Mouse (Mus musculus) layer of hippocampus, adult 2 months (tissue): Measurements from ENCODE around the gene Olfm3. TPM values are rescaled to one million over a fixed set of nuclear protein-coding genes. Genes with fewer than 3 reads are reported as not detected.

ENCODE experiments used
- DNase-seq, 2 experiments: peaks; one replicate each; pipeline ENCODE4 v3.0.0; 2022; ENCODE audit warnings: low spot score in 2 of 2
- H3K27ac ChIP-seq: fragments of 200-600 bp; 2 replicates; pipeline ENCODE4 v1.8.1; 2022
- H3K4me3 ChIP-seq: fragments of 200-600 bp; 2 replicates; pipeline ENCODE4 v1.8.1; 2022; ENCODE audit warnings: mild to moderate bottlenecking
- CTCF ChIP-seq: fragments of 200-600 bp; conservative IDR thresholded peaks from 2 replicates; pipeline ENCODE4 v1.8.1; 2022; ENCODE audit warnings: antibody characterized with exemption, mild to moderate bottlenecking, moderate library complexity
- long read RNA-seq, 2 experiments: library from polyadenylated mRNA; stranded (forward); transcript quantifications; one replicate each; pipeline ENCODE4 v2.0.0; 2021; ENCODE audit warnings: borderline mapping rate in 2 of 2
- total RNA-seq, 2 experiments: library from RNA; stranded (reverse); gene quantifications; 2 replicates each; pipeline ENCODE4 v1.2.3; 2021

The Olfm3 gene
- total RNA-seq = 10 to 100 TPM; 15.8 to 19.0 TPM
- long read RNA-seq, experiment 1, full-length matches to known transcripts = 5 of 8 reads
- long read RNA-seq, experiment 1, partial matches to known transcripts = 0 of 8 reads
- long read RNA-seq, experiment 1, other reads (novel, unspliced or antisense) = 3 of 8 reads
- long read RNA-seq, experiment 2, full-length matches to known transcripts = 9 of 9 reads
- long read RNA-seq, experiment 2, partial matches to known transcripts = 0 of 9 reads
- long read RNA-seq, experiment 2, other reads (novel, unspliced or antisense) = 0 of 9 reads

DNA sequence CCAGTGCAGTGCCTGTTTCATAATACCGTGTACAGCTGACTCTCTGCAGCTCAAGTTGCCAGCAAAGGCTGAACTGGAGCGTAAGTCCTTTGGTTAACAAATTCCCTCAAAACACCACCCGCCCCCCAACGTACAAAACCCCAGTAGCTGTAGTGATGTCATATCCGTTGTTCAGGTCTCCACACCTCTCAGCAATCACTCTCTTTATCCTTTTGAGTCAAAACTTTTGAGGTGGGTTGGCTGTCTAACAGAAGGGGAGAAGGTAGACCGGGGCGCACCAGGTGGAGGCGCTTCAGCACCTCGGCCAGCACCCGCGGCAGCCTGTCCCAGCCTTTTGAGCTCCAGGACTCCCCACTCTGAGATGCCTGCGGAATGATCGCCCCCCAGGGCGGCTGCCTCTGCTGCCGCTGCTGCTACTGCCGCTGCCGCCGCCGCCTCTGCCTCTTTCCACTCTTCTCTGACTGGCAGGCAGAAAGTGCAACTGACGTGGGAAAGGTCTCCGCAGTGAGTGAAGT is at the start of gene Olfm3:
Olfm3 (plus strand) TSS at position 155 of the 515 bp plus-strand sequence.
- TF ChIP-seq CTCF = peak; percentile 32
- Histone ChIP-seq H3K27ac (peak within 1 kb of the TSS; percentile 55), H3K4me3 (peak within 1 kb of the TSS; percentile 60)
- DNase-seq = peak; percentile 22 to 41

DNA sequence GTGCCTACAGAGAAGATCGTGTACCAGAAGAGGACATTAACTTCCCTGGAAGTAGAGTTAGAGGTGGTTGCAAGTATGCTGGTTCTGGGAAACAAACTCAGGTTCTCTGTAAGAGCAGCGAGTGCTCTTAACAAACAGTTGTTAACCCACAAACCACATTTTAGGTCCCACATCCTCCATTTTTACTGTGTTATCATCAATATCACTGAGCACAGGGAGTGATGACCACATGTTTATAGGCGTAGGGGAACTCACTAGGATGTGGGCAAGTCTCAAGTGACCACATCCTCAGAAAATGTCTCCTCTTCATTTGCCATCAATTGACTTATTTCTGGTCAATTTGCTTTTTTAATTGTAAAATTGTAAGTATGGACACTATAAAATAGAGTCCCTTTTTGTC is 14.1 kb upstream of the Olfm3 start:
- no peak for TF ChIP-seq CTCF
- no peak for DNase-seq
- no peak overlapping the region for H3K4me3 ChIP-seq
- no peak overlapping the region for H3K27ac ChIP-seq

DNA sequence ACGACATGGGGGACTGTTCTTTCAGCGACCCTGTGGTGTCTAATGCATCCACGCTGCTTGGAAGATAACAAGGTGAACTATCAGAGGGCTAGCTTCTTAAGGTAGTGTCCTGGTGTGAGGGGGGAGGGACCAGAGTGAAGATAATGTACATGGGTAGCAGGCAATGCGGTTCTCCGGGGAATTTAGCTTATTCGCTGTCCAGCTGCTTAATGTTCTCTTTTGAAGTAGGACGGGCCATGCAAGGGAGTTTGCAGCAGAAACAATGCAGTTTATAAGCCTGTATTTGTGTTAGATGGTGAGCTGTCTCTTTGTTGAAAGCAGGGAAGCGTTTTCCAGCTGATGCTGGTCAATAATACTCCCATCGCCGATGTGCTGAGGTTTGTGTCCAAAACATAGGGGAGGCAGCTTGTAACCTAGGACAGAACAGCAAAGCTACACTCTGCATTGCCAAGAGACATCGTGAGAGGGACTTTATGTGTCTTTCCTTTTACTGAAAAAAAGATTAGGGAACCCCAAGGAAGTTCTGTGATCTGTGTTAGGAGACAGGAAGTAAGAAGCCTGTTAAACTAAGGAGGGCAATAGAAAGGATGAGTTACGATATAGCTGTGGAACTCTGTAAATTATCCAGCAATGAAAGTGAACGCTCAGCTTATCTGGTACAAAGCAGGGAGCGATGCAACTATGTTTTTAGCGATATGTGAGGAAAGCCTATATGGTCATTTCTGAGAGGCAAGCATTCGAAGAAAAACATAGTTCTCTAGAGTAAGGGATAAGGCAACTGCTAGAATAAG is 950 bp downstream of the Olfm3 start:
- Histone ChIP-seq H3K27ac (peak overlapping the region; percentile 55), H3K4me3 (peak overlapping the region; percentile 60)
- no peak for TF ChIP-seq CTCF
- DNase-seq = no peak

GRCm38 (mm10) chr3:114907537-114907936 is 3.7 kb downstream of the Olfm3 start:
- DNase-seq = no peak
- peak; percentile 63 for TF ChIP-seq CTCF
- Histone ChIP-seq H3K27ac (no peak overlapping the region), H3K4me3 (no peak overlapping the region)

- H3K4me3 ChIP-seq = no peak overlapping the region
- no peak for TF ChIP-seq CTCF
- no peak overlapping the region for H3K27ac ChIP-seq
Observed at GRCm38 (mm10) chr3:114908846-114909245, 5.0 kb downstream of the Olfm3 start.

GRCm38 (mm10) chr3:114920102-114920501 is 16.2 kb downstream of the Olfm3 start:
- H3K27ac ChIP-seq = no peak overlapping the region
- no peak overlapping the region for H3K4me3 ChIP-seq
- DNase-seq = no peak
- TF ChIP-seq CTCF = no peak

More at GRCm38 (mm10) chr3:114908846-114909245, 5.0 kb downstream of the Olfm3 start:
- DNase-seq = no peak

GRCm38 (mm10) chr3:114929605-114930004 is 25.7 kb downstream of the Olfm3 start:
- Histone ChIP-seq H3K4me3 (no peak overlapping the region), H3K27ac (no peak overlapping the region)
- DNase-seq = no peak
- TF ChIP-seq CTCF = no peak

DNA sequence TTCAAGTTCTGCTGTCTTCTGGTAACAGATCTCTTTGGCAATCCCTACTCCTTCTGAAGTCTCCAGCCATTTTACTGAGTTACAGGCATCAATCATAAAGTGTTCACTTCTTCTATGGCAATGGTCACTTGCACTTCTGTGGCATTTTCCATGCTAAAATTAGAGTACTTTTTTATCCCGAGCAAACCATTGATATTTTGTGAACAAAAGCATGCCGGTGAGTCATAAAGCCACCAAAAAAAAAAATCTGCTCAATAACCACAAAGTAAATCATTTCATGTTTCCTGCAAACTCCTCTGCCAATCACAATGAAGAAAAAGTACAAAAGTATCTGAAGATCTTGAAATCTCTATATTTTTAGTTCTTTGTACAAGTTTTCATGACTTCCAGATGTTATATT is 26.5 kb downstream of the Olfm3 start:
- Histone ChIP-seq H3K4me3 (no peak overlapping the region), H3K27ac (no peak overlapping the region)
- DNase-seq = no peak
- no peak for TF ChIP-seq CTCF

DNA sequence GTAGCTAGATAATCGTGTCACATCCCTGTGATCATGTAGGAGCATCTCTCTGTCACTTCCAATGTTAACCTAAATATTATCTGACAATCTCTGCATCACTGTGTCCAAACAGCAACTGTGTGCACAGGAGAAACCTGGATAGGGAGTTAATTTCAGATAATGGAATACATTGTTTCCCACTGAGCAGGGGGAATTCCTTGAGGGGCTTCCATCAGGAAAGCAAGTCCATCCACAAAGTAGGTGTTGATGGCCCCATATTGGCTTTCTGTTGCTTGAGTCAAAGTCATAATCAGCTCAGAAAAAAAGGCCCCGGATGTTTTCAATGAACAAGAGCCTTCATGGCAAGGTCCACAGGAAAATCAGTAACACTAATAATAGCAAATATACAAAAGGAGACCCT is 26.9 kb downstream of the Olfm3 start:
- TF ChIP-seq CTCF = no peak
- H3K4me3 ChIP-seq = no peak overlapping the region
- no peak for DNase-seq
- no peak overlapping the region for H3K27ac ChIP-seq

DNA sequence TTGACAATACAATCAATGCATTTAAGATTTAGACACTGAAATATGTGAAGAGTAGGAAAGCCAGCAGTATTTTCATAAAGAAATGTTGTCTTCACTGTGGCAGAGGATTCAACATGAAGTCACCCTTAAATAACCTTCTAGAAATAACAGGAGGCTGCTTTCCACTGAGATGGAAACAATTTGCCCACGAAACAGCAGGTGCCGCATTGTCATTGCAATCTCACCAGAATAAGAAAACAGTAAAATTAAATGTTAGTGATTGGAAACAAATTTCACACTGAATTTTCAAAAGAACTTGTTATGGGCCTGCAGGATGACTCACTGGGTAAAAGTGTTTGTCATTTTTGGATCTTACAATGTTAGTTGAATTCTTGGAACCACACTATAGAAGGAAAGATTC is 29.0 kb downstream of the Olfm3 start:
- TF ChIP-seq CTCF = no peak
- peak in 1 of 2 experiments; percentile 2 for DNase-seq
- Histone ChIP-seq H3K4me3 (no peak overlapping the region), H3K27ac (no peak overlapping the region)

- H3K4me3 ChIP-seq = no peak overlapping the region
- TF ChIP-seq CTCF = no peak
- DNase-seq = no peak
- no peak overlapping the region for H3K27ac ChIP-seq
Observed at GRCm38 (mm10) chr3:114954904-114955303, 51.0 kb downstream of the Olfm3 start.

DNA sequence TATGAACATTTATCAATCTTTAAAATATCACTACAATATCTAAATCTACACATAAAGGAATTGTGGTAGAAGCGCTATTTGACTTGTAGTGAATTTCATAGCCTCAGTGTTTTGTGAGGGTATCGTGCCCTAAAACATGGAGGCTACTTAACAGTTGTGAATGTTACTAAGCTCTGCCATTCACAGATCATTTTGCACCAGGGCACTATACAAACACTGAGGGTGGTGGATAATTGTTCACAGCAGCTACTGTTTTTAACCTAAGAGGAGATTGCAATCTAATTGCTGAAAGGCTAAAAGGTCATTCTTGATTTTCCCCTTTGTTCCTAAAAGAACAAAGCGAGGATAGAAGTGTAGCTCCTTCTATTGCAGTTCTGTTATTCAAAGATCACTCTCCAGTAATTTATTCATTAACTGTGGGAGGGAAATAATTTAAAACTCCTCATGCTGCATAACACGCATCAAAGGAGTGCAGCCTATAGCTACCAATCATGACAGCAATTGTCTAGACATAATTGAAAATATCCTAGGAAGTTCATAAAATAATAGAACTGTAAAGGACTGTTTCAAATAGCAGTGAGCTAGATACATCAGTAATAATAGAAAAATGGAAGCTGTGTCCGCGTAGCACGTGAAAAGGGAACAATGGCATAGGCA is 55.6 kb downstream of the Olfm3 start:
- H3K4me3 ChIP-seq = no peak overlapping the region
- no peak overlapping the region for H3K27ac ChIP-seq
- DNase-seq = no peak
- no peak for TF ChIP-seq CTCF

DNA sequence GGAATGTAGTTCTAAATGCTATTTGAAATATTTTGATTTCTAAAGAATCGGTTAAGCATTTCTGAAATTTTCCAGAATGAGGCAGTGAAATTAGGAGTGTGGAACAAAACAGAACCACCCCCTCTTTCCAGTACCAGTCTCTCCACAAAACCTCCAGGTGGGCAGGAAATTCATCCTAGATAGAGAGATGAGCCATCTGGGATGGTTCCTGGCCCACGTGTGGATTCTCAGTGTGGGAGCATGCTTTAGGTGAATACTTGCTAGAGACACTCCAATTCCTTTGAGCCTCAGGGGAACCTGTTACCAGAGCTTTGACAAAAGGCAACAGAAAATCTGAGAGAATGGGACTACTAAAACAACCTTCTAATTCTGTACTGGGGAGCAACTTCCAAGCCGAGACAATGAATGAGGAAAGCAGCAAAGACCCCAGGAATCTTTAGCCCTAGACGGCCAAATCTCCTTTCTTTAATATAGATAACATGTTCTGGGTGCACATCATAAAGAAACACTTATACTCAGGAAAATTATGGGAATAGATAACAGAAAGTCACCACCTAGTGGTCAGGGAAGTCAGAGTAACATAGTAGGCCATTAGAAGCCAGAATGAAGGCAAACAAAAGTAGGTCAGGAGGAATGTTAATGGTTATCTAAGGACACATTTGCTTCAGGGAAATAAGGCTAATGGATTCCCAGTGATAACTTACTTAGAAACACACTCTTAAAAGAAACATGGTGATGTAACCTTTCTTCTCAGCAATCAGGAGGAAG is 58.6 kb downstream of the Olfm3 start:
- DNase-seq = peak; percentile 11 to 37
- H3K27ac ChIP-seq = no peak overlapping the region
- H3K4me3 ChIP-seq = no peak overlapping the region
- peak; percentile 60 for TF ChIP-seq CTCF
